Mouse (Mus musculus) ovary, postnatal 14 days (tissue): ENCODE data around the gene Rhobtb3.
"Not testable (repeated sequence)": the region's sequence is repeated elsewhere in the genome, so short reads cannot be mapped to it uniquely, and the experiment has no call there.

Experiments used
- DNase-seq: peaks from one replicate; pipeline ENCODE4 v3.0.0; 2022; ENCODE audit warnings: low spot score

Rhobtb3 gene

GRCm38 (mm10) chr13:75845519-75846166 is 98.1 kb downstream of the Rhobtb3 start:
- no peak for DNase-seq

- DNase-seq = no peak
These were observed 98.7 kb downstream of the Rhobtb3 start for GRCm38 (mm10) chr13:75844833-75845518.

GRCm38 (mm10) chr13:75843993-75844683 is 99.6 kb downstream of the Rhobtb3 start:
- no peak for DNase-seq

GRCm38 (mm10) chr13:75843331-75843730 is 100.4 kb downstream of the Rhobtb3 start:
- no peak for DNase-seq

- no peak for DNase-seq
These were observed 101.8 kb downstream of the Rhobtb3 start for GRCm38 (mm10) chr13:75841950-75842349.

GRCm38 (mm10) chr13:75840752-75841285 is 102.9 kb downstream of the Rhobtb3 start:
- DNase-seq = no peak

GRCm38 (mm10) chr13:75839719-75840481 is 103.8 kb downstream of the Rhobtb3 start, which contains the start of gene Glrx:
TSS of gene Glrx (plus strand) at chr13:75839868.
- peak; percentile 54 for DNase-seq

GRCm38 (mm10) chr13:75838506-75838905 is 105.2 kb downstream of the Rhobtb3 start:
- no peak for DNase-seq

- DNase-seq = no peak
These were observed 108.3 kb downstream of the Rhobtb3 start for GRCm38 (mm10) chr13:75835461-75835860.

- no peak for DNase-seq
These were observed 110.2 kb downstream of the Rhobtb3 start for GRCm38 (mm10) chr13:75833499-75833898.

GRCm38 (mm10) chr13:75832697-75833096 is 111.0 kb downstream of the Rhobtb3 start:
- DNase-seq = no peak

- DNase-seq = no peak
These were observed 112.0 kb downstream of the Rhobtb3 start for GRCm38 (mm10) chr13:75831710-75832109.

- DNase-seq = no peak
These were observed 113.0 kb downstream of the Rhobtb3 start for GRCm38 (mm10) chr13:75830708-75831107.

- no peak for DNase-seq
These were observed 118.3 kb downstream of the Rhobtb3 start for GRCm38 (mm10) chr13:75825388-75825787.

- no peak for DNase-seq
These were observed 119.0 kb downstream of the Rhobtb3 start for GRCm38 (mm10) chr13:75824611-75825319.

- no peak for DNase-seq
These were observed 120.5 kb downstream of the Rhobtb3 start for GRCm38 (mm10) chr13:75823201-75823600.

- DNase-seq = not testable (repeated sequence)
These were observed 121.4 kb downstream of the Rhobtb3 start for GRCm38 (mm10) chr13:75822366-75822765.

- no peak for DNase-seq
These were observed 123.8 kb downstream of the Rhobtb3 start for GRCm38 (mm10) chr13:75819898-75820297.
